Mouse (Mus musculus) heart, adult 2 months (tissue): ENCODE results near the gene Slc22a7.

Experiments
- EP300 ChIP-seq: fragments of 200-500 bp; IDR thresholded peaks from 2 replicates; pipeline ENCODE4 v1.6.1; 2011; ENCODE audit warnings: low read depth, low read length, control low read depth; ENCODE audit not compliant: insufficient read depth
- POLR2A ChIP-seq: fragments of 200-500 bp; IDR thresholded peaks from 2 replicates; pipeline ENCODE4 v1.6.1; 2011; ENCODE audit warnings: mild to moderate bottlenecking, low read depth, low read length, control low read depth; ENCODE audit not compliant: insufficient read depth

GRCm38 (mm10) chr17:46476601-46477000 lies 38.3 kb upstream of the Slc22a7 start:
- TF ChIP-seq POLR2A (no peak), EP300 (no peak)
